Mouse (Mus musculus) kidney, adult 2 months (tissue): Measurements from ENCODE around the gene Apol9a. TPM values are rescaled to one million over a fixed set of nuclear protein-coding genes. Genes with fewer than 3 reads are reported as not detected.
"Not testable (repeated sequence)": the region's sequence is repeated elsewhere in the genome, so short reads cannot be mapped to it uniquely, and the experiment has no call there.

Source experiments
- DNase-seq: peaks from one replicate; pipeline ENCODE4 v3.0.0; 2021
- H3K27ac ChIP-seq: fragments of 200-500 bp; 2 replicates; pipeline ENCODE4 v1.5.1; 2012; ENCODE audit warnings: low read depth, low read length, control low read depth, inconsistent platforms; ENCODE audit not compliant: insufficient read depth
- H3K27me3 ChIP-seq: fragments of 200-500 bp; replicated peaks from 2 replicates; pipeline ENCODE4 v1.6.1; 2012; ENCODE audit warnings: mild to moderate bottlenecking, moderate library complexity, low read length, inconsistent platforms; ENCODE audit not compliant: control insufficient read depth, insufficient read depth
- H3K36me3 ChIP-seq: fragments of 200-500 bp; 2 replicates; pipeline ENCODE4 v1.6.1; 2012; ENCODE audit warnings: mild to moderate bottlenecking, moderate library complexity, low read length, inconsistent platforms; ENCODE audit not compliant: control insufficient read depth, insufficient read depth
- H3K4me1 ChIP-seq: fragments of 200-500 bp; 2 replicates; pipeline ENCODE4 v1.6.1; 2011; ENCODE audit warnings: low read length; ENCODE audit not compliant: control insufficient read depth, insufficient read depth
- H3K4me3 ChIP-seq: fragments of 200-500 bp; 2 replicates; pipeline ENCODE4 v1.5.1; 2011; ENCODE audit warnings: mild to moderate bottlenecking, low read depth, low read length, control low read depth; ENCODE audit not compliant: insufficient read depth
- CTCF ChIP-seq: fragments of 200-500 bp; conservative IDR thresholded peaks from 2 replicates; pipeline ENCODE4 v1.5.1; 2011; ENCODE audit warnings: low read depth, mild to moderate bottlenecking, control low read depth, low read length, moderate library complexity, mixed read lengths; ENCODE audit not compliant: insufficient read depth, insufficient read length
- WGBS: fragments of 180-500 bp; shearing (Covaris S2); methylation state at CpG from one replicate; pipeline ENCODE4 v1.1.7; 2018; 5-methylcytosine and 5-hydroxymethylcytosine counted together
- polyA plus RNA-seq: library from polyadenylated mRNA; depleted of rRNA; stranded (reverse); fragments of >200 nt; gene quantifications from 2 replicates; pipeline ENCODE4 v1.2.3, GENCODE M21; 2012; rRNA removed

The Apol9a gene
- polyA plus RNA-seq, result 1.5 and 1.7 TPM in 2 replicates

DNA sequence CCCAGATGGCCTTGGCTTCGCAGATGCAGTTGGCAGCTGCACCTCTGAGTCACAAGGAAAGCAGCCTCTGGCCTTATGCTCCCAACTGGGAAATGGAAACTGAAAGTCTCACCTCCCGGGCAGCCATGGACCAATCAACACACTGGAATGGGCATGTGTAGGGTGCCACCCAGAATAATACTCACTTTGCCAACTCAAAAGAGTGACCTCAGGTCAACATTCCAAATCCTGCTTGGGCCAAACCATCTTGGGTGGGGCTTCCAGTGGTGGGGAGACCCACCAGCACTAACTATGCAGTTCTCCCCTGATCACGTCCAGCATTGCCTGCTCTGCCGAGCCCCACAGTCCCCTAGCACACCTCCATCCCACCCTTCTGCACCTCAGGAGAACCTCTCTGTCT lies at the start of gene Apol9a:
TSS of gene Apol9a (minus strand) at position 101 of the 400 bp plus-strand sequence.
- H3K4me3 ChIP-seq, result not testable (repeated sequence)

GRCm38 (mm10) chr15:77449927-77450326 lies 39.0 kb upstream of the Apol9a start:
- H3K27me3 ChIP-seq, H3K4me1 ChIP-seq, H3K36me3 ChIP-seq, H3K4me3 ChIP-seq, H3K27ac ChIP-seq: not testable (repeated sequence)
- DNase-seq, result peak; percentile 11
- TF ChIP-seq CTCF, result peak; percentile 45; the same call in 1 of the 2 replicates
- WGBS, result 50% methylated on average over 10 of the region's 10 CpGs

More for the DNA sequence above, at the start of gene Apol9a:
- not testable (repeated sequence) for H3K27me3 ChIP-seq, H3K36me3 ChIP-seq, H3K27ac ChIP-seq, DNase-seq, H3K4me1 ChIP-seq
- WGBS, result 85% methylated on average over 2 of the region's 4 CpGs

GRCm38 (mm10) chr15:77447392-77447791 lies 36.5 kb upstream of the Apol9a start, which contains the start of gene Apol7b:
Gene Apol7b (minus strand): TSS chr15:77447492.
- not testable (repeated sequence) for H3K4me1 ChIP-seq, H3K27me3 ChIP-seq, DNase-seq, H3K4me3 ChIP-seq, H3K27ac ChIP-seq, H3K36me3 ChIP-seq
- 80% methylated on average over 2 of the region's 2 CpGs for WGBS

GRCm38 (mm10) chr15:77445668-77446067 lies 34.7 kb upstream of the Apol9a start:
- 67% methylated on average over 1 of the region's 1 CpGs for WGBS
- H3K4me3 ChIP-seq, H3K27me3 ChIP-seq, H3K27ac ChIP-seq, H3K36me3 ChIP-seq, H3K4me1 ChIP-seq, DNase-seq: not testable (repeated sequence)

- not testable (repeated sequence) for H3K4me3 ChIP-seq, H3K36me3 ChIP-seq, H3K27me3 ChIP-seq, H3K27ac ChIP-seq, H3K4me1 ChIP-seq, DNase-seq
- WGBS, result 85% methylated on average over 8 of the region's 8 CpGs
These were observed 33.8 kb upstream of the Apol9a start for GRCm38 (mm10) chr15:77444746-77445145.

DNA sequence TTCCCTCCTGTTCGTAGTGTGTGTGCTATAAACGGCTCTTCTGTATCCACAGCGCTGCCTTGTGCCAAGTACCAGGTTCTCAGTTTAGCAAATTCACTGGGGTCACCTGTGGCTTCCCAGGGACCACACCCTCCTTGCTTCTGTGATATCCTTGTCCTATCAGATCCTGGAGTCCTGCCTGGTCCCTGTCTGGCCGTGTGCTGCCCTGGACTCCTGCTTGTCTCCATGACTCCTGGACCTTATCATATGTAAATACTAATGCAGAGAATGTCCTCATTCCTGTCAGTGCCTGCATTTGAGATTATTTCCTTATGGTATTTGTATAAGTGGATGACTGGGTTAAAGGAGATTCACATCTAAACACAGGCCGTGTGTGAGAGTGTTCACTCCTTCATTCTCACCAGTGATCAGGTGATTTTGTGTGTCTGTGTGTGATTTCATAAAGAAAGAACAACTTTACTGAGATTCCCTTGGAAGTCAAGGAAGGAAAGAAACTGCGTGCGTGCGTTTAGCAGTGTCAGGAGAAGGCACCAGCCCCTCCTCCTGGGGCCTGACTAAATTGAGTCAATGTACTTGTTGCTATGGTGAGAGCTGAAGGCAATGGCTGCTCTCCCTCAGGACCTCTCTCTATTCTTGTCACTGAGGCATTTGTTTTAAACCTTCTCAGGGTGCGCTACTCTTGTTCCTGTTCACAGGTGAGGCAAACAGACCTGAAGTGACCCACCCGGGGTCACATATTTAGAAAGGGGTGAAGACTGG lies 17.9 kb upstream of the Apol9a start:
- not testable (repeated sequence) for H3K4me3 ChIP-seq, DNase-seq, H3K27me3 ChIP-seq, H3K27ac ChIP-seq, H3K4me1 ChIP-seq, H3K36me3 ChIP-seq
- 78% methylated on average over 9 of the region's 10 CpGs for WGBS

- H3K36me3 ChIP-seq, H3K4me1 ChIP-seq, DNase-seq, H3K27ac ChIP-seq, H3K4me3 ChIP-seq, H3K27me3 ChIP-seq: not testable (repeated sequence)
- WGBS, result 35% methylated on average over 5 of the region's 7 CpGs
These were observed 12.0 kb upstream of the Apol9a start for GRCm38 (mm10) chr15:77422925-77423324.

DNA sequence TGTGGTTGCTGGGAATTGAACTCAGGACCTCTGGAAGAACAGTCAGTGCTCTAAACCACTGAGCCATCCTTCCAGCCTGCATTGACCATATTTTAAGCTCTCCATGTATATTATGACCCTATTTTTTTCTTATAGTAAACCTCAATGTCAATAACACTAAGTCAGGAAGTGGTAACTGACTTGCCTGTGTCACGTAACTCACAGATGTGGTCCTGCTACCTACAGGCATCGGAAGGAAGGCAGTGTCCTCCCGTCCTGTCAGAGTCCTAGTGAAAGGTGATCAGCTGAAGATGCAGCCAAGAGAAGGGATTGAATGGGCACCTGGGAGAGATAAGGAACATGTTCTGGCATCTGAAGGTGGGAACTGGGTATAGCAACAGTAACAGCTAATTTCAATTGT lies 8.7 kb upstream of the Apol9a start:
- not testable (repeated sequence) for DNase-seq, H3K36me3 ChIP-seq, H3K27me3 ChIP-seq, H3K27ac ChIP-seq, H3K4me3 ChIP-seq, H3K4me1 ChIP-seq
- WGBS, result no CpG with 5 or more reads among the region's 3 CpGs

DNA sequence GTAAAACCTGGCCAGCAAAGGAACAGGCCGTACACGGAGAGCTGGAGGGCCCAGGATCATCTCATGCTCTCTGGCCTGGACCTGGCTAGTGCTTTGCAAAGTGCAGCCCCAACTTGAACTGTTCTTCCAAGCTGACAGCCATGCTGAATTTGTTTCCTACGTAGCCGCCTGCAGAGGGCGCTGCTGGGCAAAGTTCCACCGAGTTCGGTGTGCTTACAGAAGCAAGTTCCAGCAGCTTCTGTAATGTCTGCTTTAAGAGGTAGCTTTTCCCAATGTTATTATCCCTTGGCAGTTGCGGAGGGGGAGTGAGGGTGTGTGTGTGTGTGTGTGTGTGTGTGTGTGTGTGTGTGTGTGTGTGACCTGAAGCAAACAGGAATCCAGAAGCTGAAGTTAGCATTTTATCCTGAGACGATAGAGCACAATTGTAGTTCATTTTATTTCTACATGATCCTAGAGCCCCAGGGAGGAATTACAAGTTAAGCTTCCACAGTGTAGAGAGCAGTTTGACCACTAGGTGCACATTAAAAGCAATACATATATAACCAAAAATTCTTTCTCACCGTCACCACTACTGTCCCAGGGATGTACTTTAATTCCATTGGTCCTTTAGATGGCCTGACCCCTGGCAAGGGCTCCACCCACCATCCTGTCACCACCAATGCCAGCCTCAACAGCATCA lies 5.9 kb upstream of the Apol9a start:
- H3K4me3 ChIP-seq, H3K27ac ChIP-seq, H3K36me3 ChIP-seq, H3K27me3 ChIP-seq, H3K4me1 ChIP-seq, DNase-seq: not testable (repeated sequence)
- WGBS, result 26% methylated on average over 4 of the region's 10 CpGs

GRCm38 (mm10) chr15:77415653-77416052 lies 4.7 kb upstream of the Apol9a start:
- not testable (repeated sequence) for H3K27me3 ChIP-seq, H3K27ac ChIP-seq, H3K36me3 ChIP-seq, H3K4me3 ChIP-seq, DNase-seq, H3K4me1 ChIP-seq
- 76% methylated on average over 2 of the region's 2 CpGs for WGBS
